Mouse (Mus musculus): ENCODE results near the gene Maob. TPM values are rescaled to one million over a fixed set of nuclear protein-coding genes. Genes with fewer than 3 reads are reported as not detected.

Gene Maob
- polyA plus RNA-seq, 1 experiment from 2014 or later, result 4.1 TPM

GRCm38 (mm10) chrX:16748932-16749331, 68.2 kb downstream of the Maob start:
- H3K4me3 ChIP-seq, result no peak overlapping the region
- H3K27me3 ChIP-seq (ENCODE audit: insufficient read depth, poor library complexity, severe bottlenecking), result no peaks in the 10 kb centered on the region
- no peaks in the 10 kb centered on the region for H3K9me3 ChIP-seq
- no peaks in the 10 kb centered on the region for H3K4me1 ChIP-seq (replicated peaks)
- no peak overlapping the region for H3K27ac ChIP-seq
- no peaks in the 10 kb centered on the region for H3K36me3 ChIP-seq
- DNase-seq (ENCODE audit: low spot score), result no peak
- WGBS, result 56% methylated on average over 1 of the region's 1 CpGs

GRCm38 (mm10) chrX:16714033-16714432, 103.1 kb downstream of the Maob start:
- Histone ChIP-seq H3K9me3 (no peaks in the 10 kb centered on the region), H3K27ac (no peak overlapping the region), H3K4me1 (replicated peaks) (no peaks in the 10 kb centered on the region), H3K4me3 (no peak overlapping the region), H3K27me3 (ENCODE audit: insufficient read depth, poor library complexity, severe bottlenecking) (no peaks in the 10 kb centered on the region), H3K36me3 (no peaks in the 10 kb centered on the region)
- no peak for DNase-seq (ENCODE audit: low spot score)
- WGBS, result 87% methylated on average over 1 of the region's 1 CpGs

- WGBS, result 77% methylated on average over 1 of the region's 1 CpGs
- Histone ChIP-seq H3K36me3 (no peaks in the 10 kb centered on the region), H3K4me3 (no peak overlapping the region), H3K27me3 (ENCODE audit: insufficient read depth, poor library complexity, severe bottlenecking) (no peaks in the 10 kb centered on the region), H3K4me1 (replicated peaks) (no peaks in the 10 kb centered on the region), H3K27ac (no peak overlapping the region), H3K9me3 (no peaks in the 10 kb centered on the region)
- no peak for DNase-seq (ENCODE audit: low spot score)
Measured at GRCm38 (mm10) chrX:16706094-16706493, 111.1 kb downstream of the Maob start.

Other genes with a start within 250 kb of the Maob start
- gene Maoa, start 197.7 kb downstream of the Maob start, polyA plus RNA-seq (2016; fragmentation: Nextera tagmentation; extraction: Ambion mirVana), result 12.6 and 16.4 TPM in 2 replicates
- 3.3 and 7.8 TPM in 2 replicates for gene Ndp, start 94.4 kb upstream of the Maob start, polyA plus RNA-seq (2016; fragmentation: Nextera tagmentation; extraction: Ambion mirVana)